Mouse (Mus musculus): ENCODE data around the gene Krtap4-2. TPM values are rescaled to one million over a fixed set of nuclear protein-coding genes. Genes with fewer than 3 reads are reported as not detected.
A peak's percentile ranks its signal among the peaks of the same experiment; 100 is the strongest.
"Not testable (repeated sequence)": the region's sequence is repeated elsewhere in the genome, so short reads cannot be mapped to it uniquely, and the experiment has no call there.

Krtap4-2 gene
- polyA plus RNA-seq, 1 experiment = not detected

GRCm38 (mm10) chr11:99633293-99633692, 1.6 kb downstream of the Krtap4-2 start:
- no peak for DNase-seq (ENCODE audit: low read depth)
- no peak for TF ChIP-seq POLR2A (IDR thresholded peaks at IDR 0.05; ENCODE audit: borderline replicate concordance, extremely low read depth, insufficient read depth, insufficient read length, poor library complexity, severe bottlenecking)
- no peak for TF ChIP-seq CTCF (IDR thresholded peaks at IDR 0.05; ENCODE audit: borderline replicate concordance, extremely low read depth, insufficient read depth, insufficient read length)

GRCm38 (mm10) chr11:99630890-99631289, 4.0 kb downstream of the Krtap4-2 start:
- TF ChIP-seq POLR2A (IDR thresholded peaks at IDR 0.05; ENCODE audit: borderline replicate concordance, extremely low read depth, insufficient read depth, insufficient read length, poor library complexity, severe bottlenecking) (no peak), CTCF (IDR thresholded peaks at IDR 0.05; ENCODE audit: borderline replicate concordance, extremely low read depth, insufficient read depth, insufficient read length) (no peak)
- no peak for DNase-seq (ENCODE audit: low read depth)

GRCm38 (mm10) chr11:99628138-99628537, 6.7 kb downstream of the Krtap4-2 start, which contains the start of gene Krtap4-1:
Gene Krtap4-1, minus strand, starts transcription at chr11:99628238.
- no peak for DNase-seq (ENCODE audit: low read depth)
- TF ChIP-seq POLR2A (IDR thresholded peaks at IDR 0.05; ENCODE audit: borderline replicate concordance, extremely low read depth, insufficient read depth, insufficient read length, poor library complexity, severe bottlenecking) = no peak
- no peak for TF ChIP-seq CTCF (IDR thresholded peaks at IDR 0.05; ENCODE audit: borderline replicate concordance, extremely low read depth, insufficient read depth, insufficient read length)

GRCm38 (mm10) chr11:99620335-99620734, 14.5 kb downstream of the Krtap4-2 start, which contains the start of gene Gm11562:
Gene Gm11562, minus strand, starts transcription at chr11:99620435.
- no peak for DNase-seq (ENCODE audit: low read depth)
- TF ChIP-seq CTCF (IDR thresholded peaks at IDR 0.05; ENCODE audit: borderline replicate concordance, extremely low read depth, insufficient read depth, insufficient read length) (no peak), POLR2A (IDR thresholded peaks at IDR 0.05; ENCODE audit: borderline replicate concordance, extremely low read depth, insufficient read depth, insufficient read length, poor library complexity, severe bottlenecking) (no peak)

GRCm38 (mm10) chr11:99614796-99615363, 20.0 kb downstream of the Krtap4-2 start, which contains the start of gene Krtap2-4:
Gene Krtap2-4, minus strand, starts transcription at chr11:99614846.
- DNase-seq (ENCODE audit: low read depth) = no peak
- TF ChIP-seq POLR2A (IDR thresholded peaks at IDR 0.05; ENCODE audit: borderline replicate concordance, extremely low read depth, insufficient read depth, insufficient read length, poor library complexity, severe bottlenecking) (no peak), CTCF (IDR thresholded peaks at IDR 0.05; ENCODE audit: borderline replicate concordance, extremely low read depth, insufficient read depth, insufficient read length) (no peak)

- DNase-seq (ENCODE audit: low read depth) = not testable (repeated sequence)
Measured at GRCm38 (mm10) chr11:99610089-99610488, 24.8 kb downstream of the Krtap4-2 start, which contains the start of gene Gm11937. Gene Gm11937, minus strand, starts transcription at chr11:99610189.

- peak; percentile 12 for DNase-seq (ENCODE audit: low read depth)
- no peak for TF ChIP-seq CTCF (IDR thresholded peaks at IDR 0.05; ENCODE audit: borderline replicate concordance, extremely low read depth, insufficient read depth, insufficient read length)
- TF ChIP-seq POLR2A (IDR thresholded peaks at IDR 0.05; ENCODE audit: borderline replicate concordance, extremely low read depth, insufficient read depth, insufficient read length, poor library complexity, severe bottlenecking) = no peak
Measured at GRCm38 (mm10) chr11:99609126-99609525, 25.8 kb downstream of the Krtap4-2 start.

- not testable (repeated sequence) for DNase-seq (ENCODE audit: low read depth)
Measured at GRCm38 (mm10) chr11:99603208-99603607, 31.7 kb downstream of the Krtap4-2 start, which contains the start of gene Gm11938. Gene Gm11938, minus strand, starts transcription at chr11:99603308.

GRCm38 (mm10) chr11:99597742-99598141, 37.1 kb downstream of the Krtap4-2 start, which contains the start of gene Krtap9-3:
Gene Krtap9-3, minus strand, starts transcription at chr11:99598105.
- DNase-seq (ENCODE audit: low read depth) = not testable (repeated sequence)

- DNase-seq (ENCODE audit: low read depth) = no peak
- no peak for TF ChIP-seq POLR2A (IDR thresholded peaks at IDR 0.05; ENCODE audit: borderline replicate concordance, extremely low read depth, insufficient read depth, insufficient read length, poor library complexity, severe bottlenecking)
Measured at GRCm38 (mm10) chr11:99590981-99591380, 43.9 kb downstream of the Krtap4-2 start, which contains the start of gene Krtap1-3. Gene Krtap1-3, minus strand, starts transcription at chr11:99591339.

- DNase-seq (ENCODE audit: low read depth) = peak; percentile 22
- TF ChIP-seq CTCF (IDR thresholded peaks at IDR 0.05; ENCODE audit: borderline replicate concordance, extremely low read depth, insufficient read depth, insufficient read length) (no peak), POLR2A (IDR thresholded peaks at IDR 0.05; ENCODE audit: borderline replicate concordance, extremely low read depth, insufficient read depth, insufficient read length, poor library complexity, severe bottlenecking) (no peak)
Measured at GRCm38 (mm10) chr11:99585096-99585495, 49.8 kb downstream of the Krtap4-2 start.

Other genes starting within 250 kb of the Krtap4-2 start
- 11.9 and 20.0 TPM in 2 replicates for gene Krt10, start 245.7 kb downstream of the Krtap4-2 start, polyA plus RNA-seq (2012; rRNA removed)
- 0.04 and 0.05 TPM in 2 replicates for gene Krt12, start 212.8 kb downstream of the Krtap4-2 start, polyA plus RNA-seq (2012; rRNA removed)
- gene Krt20, start 196.9 kb downstream of the Krtap4-2 start, polyA plus RNA-seq (2012; rRNA removed) = 0.14 TPM in 1 of 2 replicates, not detected in the other
- 0.08 TPM in 1 of 2 replicates, not detected in the other for gene Krt23, start 141.9 kb downstream of the Krtap4-2 start, polyA plus RNA-seq (2012; rRNA removed)
- gene Krt39, start 113.7 kb downstream of the Krtap4-2 start, polyA plus RNA-seq (2012; rRNA removed) = not detected in 2 replicates
- not detected in 2 replicates for gene Krt40, start 91.9 kb downstream of the Krtap4-2 start, polyA plus RNA-seq (2012; rRNA removed)
- not detected in 2 replicates for gene Krtap3-3, start 84.2 kb downstream of the Krtap4-2 start, polyA plus RNA-seq (2012; rRNA removed)
- gene Krtap3-2, start 78.2 kb downstream of the Krtap4-2 start, polyA plus RNA-seq (2012; rRNA removed) = not detected in 2 replicates
- not detected in 2 replicates for gene Gm11939, start 75.6 kb downstream of the Krtap4-2 start, polyA plus RNA-seq (2012; rRNA removed)
- gene Krtap3-1, start 68.5 kb downstream of the Krtap4-2 start, polyA plus RNA-seq (2012; rRNA removed) = not detected in 2 replicates
- gene Krtap1-5, start 54.1 kb downstream of the Krtap4-2 start, polyA plus RNA-seq (2012; rRNA removed) = not detected in 2 replicates
- not detected in 2 replicates for gene Krtap1-4, start 51.4 kb downstream of the Krtap4-2 start, polyA plus RNA-seq (2012; rRNA removed)
- not detected in 2 replicates for gene Krtap1-3, start 43.7 kb downstream of the Krtap4-2 start, polyA plus RNA-seq (2012; rRNA removed)
- gene Krtap9-3, start 37.0 kb downstream of the Krtap4-2 start, polyA plus RNA-seq (2012; rRNA removed) = not detected in 2 replicates
- not detected in 2 replicates for gene Gm11938, start 31.8 kb downstream of the Krtap4-2 start, polyA plus RNA-seq (2012; rRNA removed)
- not detected in 2 replicates for gene Gm11937, start 24.9 kb downstream of the Krtap4-2 start, polyA plus RNA-seq (2012; rRNA removed)
- not detected in 2 replicates for gene Krtap2-4, start 20.2 kb downstream of the Krtap4-2 start, polyA plus RNA-seq (2012; rRNA removed)
- not detected in 2 replicates for gene Gm11562, start 14.6 kb downstream of the Krtap4-2 start, polyA plus RNA-seq (2012; rRNA removed)
- gene Krtap4-1, start 6.8 kb downstream of the Krtap4-2 start, polyA plus RNA-seq (2012; rRNA removed) = not detected in 2 replicates
- gene Krtap4-7, start 9.0 kb upstream of the Krtap4-2 start, polyA plus RNA-seq (2012; rRNA removed) = not detected in 2 replicates
- gene Gm11555, start 15.2 kb upstream of the Krtap4-2 start, polyA plus RNA-seq (2012; rRNA removed) = not detected in 2 replicates
- gene Gm11563, start 23.9 kb upstream of the Krtap4-2 start, polyA plus RNA-seq (2012; rRNA removed) = not detected in 2 replicates
- gene Krtap4-6, start 30.9 kb upstream of the Krtap4-2 start, polyA plus RNA-seq (2012; rRNA removed) = not detected in 2 replicates
- gene Gm14190, start 55.7 kb upstream of the Krtap4-2 start, polyA plus RNA-seq (2012; rRNA removed) = not detected in 2 replicates
- gene Gm14180, start 99.2 kb upstream of the Krtap4-2 start, polyA plus RNA-seq (2012; rRNA removed) = not detected in 2 replicates
- gene Gm11595, start 137.8 kb upstream of the Krtap4-2 start, polyA plus RNA-seq (2012; rRNA removed) = not detected in 2 replicates
- gene Krtap4-8, start 145.6 kb upstream of the Krtap4-2 start, polyA plus RNA-seq (2012; rRNA removed) = not detected in 2 replicates
- not detected in 2 replicates for gene Krtap4-9, start 150.1 kb upstream of the Krtap4-2 start, polyA plus RNA-seq (2012; rRNA removed)
- gene Gm11596, start 158.4 kb upstream of the Krtap4-2 start, polyA plus RNA-seq (2012; rRNA removed) = not detected in 2 replicates
- gene Gm11569, start 163.8 kb upstream of the Krtap4-2 start, polyA plus RNA-seq (2012; rRNA removed) = not detected in 2 replicates
- gene Gm11554, start 169.4 kb upstream of the Krtap4-2 start, polyA plus RNA-seq (2012; rRNA removed) = not detected in 2 replicates
- not detected in 2 replicates for gene Krtap4-13, start 174.8 kb upstream of the Krtap4-2 start, polyA plus RNA-seq (2012; rRNA removed)
- not detected in 2 replicates for gene Gm11564, start 180.6 kb upstream of the Krtap4-2 start, polyA plus RNA-seq (2012; rRNA removed)
- gene 2300003K06Rik, start 203.0 kb upstream of the Krtap4-2 start, polyA plus RNA-seq (2012; rRNA removed) = not detected in 2 replicates
- gene Krtap4-16, start 216.5 kb upstream of the Krtap4-2 start, polyA plus RNA-seq (2012; rRNA removed) = not detected in 2 replicates
- not detected in 2 replicates for gene Gm11568, start 222.8 kb upstream of the Krtap4-2 start, polyA plus RNA-seq (2012; rRNA removed)
- gene Gm11559, start 229.4 kb upstream of the Krtap4-2 start, polyA plus RNA-seq (2012; rRNA removed) = not detected in 2 replicates
- not detected in 2 replicates for gene Krtap9-1, start 238.3 kb upstream of the Krtap4-2 start, polyA plus RNA-seq (2012; rRNA removed)
- not detected in 2 replicates for gene Gm11567, start 244.1 kb upstream of the Krtap4-2 start, polyA plus RNA-seq (2012; rRNA removed)

Data from brain, embryonic 14.5 days (tissue).